Mouse (Mus musculus) MEL (cell line): ENCODE data around the gene Trdn.

Experiments used
- CTCF ChIP-seq, 3 experiments: IDR thresholded peaks in 2 of 3; conservative IDR thresholded peaks in 1 of 3; 2 replicates each; pipeline ENCODE4 v1.5.1; 2011 to 2012; ENCODE audit warnings: low read length in 3 of 3, low read depth in 2 of 3, mild to moderate bottlenecking in 2 of 3, improper control_type of control experiment in 1 of 3, inconsistent platforms in 1 of 3, mixed read lengths in 1 of 3, moderate library complexity in 1 of 3; ENCODE audit not compliant: control insufficient read depth in 1 of 3, insufficient read depth in 1 of 3, poor library complexity in 1 of 3, severe bottlenecking in 1 of 3
- EP300 ChIP-seq, 2 experiments: IDR thresholded peaks; 2 replicates each; pipeline ENCODE4 v1.6.1; 2011; ENCODE audit warnings: improper control_type of control experiment in 2 of 2, low read length in 2 of 2, low read depth in 1 of 2, mild to moderate bottlenecking in 1 of 2
- ETS1 ChIP-seq: IDR thresholded peaks from 2 replicates; pipeline ENCODE4 v1.6.1; 2012; ENCODE audit warnings: low read depth, mild to moderate bottlenecking, inconsistent platforms, low read length, improper control_type of control experiment, moderate library complexity
- GATA1 ChIP-seq: IDR thresholded peaks from 2 replicates; pipeline ENCODE4 v1.6.1; 2011; ENCODE audit warnings: low read depth, low read length, improper control_type of control experiment
- JUND ChIP-seq: IDR thresholded peaks from 2 replicates; pipeline ENCODE4 v1.6.1; 2011; ENCODE audit warnings: low read depth, mild to moderate bottlenecking, improper control_type of control experiment, low read length
- MAX ChIP-seq: IDR thresholded peaks from 2 replicates; pipeline ENCODE4 v1.6.1; 2011; ENCODE audit warnings: low read length, improper control_type of control experiment
- MXI1 ChIP-seq: IDR thresholded peaks from 2 replicates; pipeline ENCODE4 v1.6.1; 2011; ENCODE audit warnings: mild to moderate bottlenecking, low read depth, low read length, improper control_type of control experiment
- NELFE ChIP-seq: IDR thresholded peaks from 2 replicates; pipeline ENCODE4 v1.6.1; 2011; ENCODE audit warnings: low read depth, low read length, improper control_type of control experiment
- POLR2A ChIP-seq, 2 experiments: IDR thresholded peaks; 2 replicates each; pipeline ENCODE4 v1.6.1; 2011 to 2012; ENCODE audit warnings: low read length in 2 of 2, mild to moderate bottlenecking in 2 of 2, control low read depth in 1 of 2, improper control_type of control experiment in 1 of 2, low read depth in 1 of 2, moderate library complexity in 1 of 2; ENCODE audit not compliant: control insufficient read depth in 1 of 2, insufficient read depth in 1 of 2, poor library complexity in 1 of 2
- SMC3 ChIP-seq: IDR thresholded peaks from 2 replicates; pipeline ENCODE4 v1.6.1; 2011; ENCODE audit warnings: low read depth, low read length, improper control_type of control experiment
- USF1 ChIP-seq: IDR thresholded peaks from 2 replicates; pipeline ENCODE4 v1.6.1; 2014; ENCODE audit warnings: low read depth, mild to moderate bottlenecking, inconsistent platforms, low read length, improper control_type of control experiment, moderate library complexity
- ZMIZ1 ChIP-seq: IDR thresholded peaks from 2 replicates; pipeline ENCODE4 v1.6.1; 2012; ENCODE audit warnings: low read depth, mild to moderate bottlenecking, inconsistent platforms, low read length, improper control_type of control experiment, moderate library complexity

DNA sequence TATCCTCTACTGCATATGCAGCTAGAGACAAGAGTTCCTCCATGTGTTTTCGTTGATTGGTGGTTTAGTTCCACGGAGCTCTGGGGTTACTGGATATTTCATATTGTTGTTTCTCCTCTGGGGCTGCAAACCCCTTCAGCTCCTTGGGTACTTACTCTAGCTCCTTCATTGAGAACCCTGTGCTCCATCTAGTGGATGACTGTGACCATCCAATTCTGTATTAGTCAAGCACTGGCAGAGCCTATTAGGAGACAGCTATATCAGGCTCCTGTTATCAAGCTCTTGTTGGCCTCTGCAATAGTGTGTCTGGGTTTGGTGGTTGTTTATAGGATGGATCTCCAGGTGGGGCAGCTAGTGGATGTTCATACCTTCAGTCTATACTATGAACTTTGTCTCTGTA lies 290.2 kb downstream of the Trdn start:
- TF ChIP-seq CTCF (IDR thresholded peaks at IDR 0.05 in 2 of 3, conservative IDR thresholded peaks at IDR 0.05 in 1 of 3; ENCODE audit: control insufficient read depth in 1 of 3, insufficient read depth in 1 of 3, low read depth in 2 of 3, low read length in 3 of 3, poor library complexity in 1 of 3, severe bottlenecking in 1 of 3) (no peak), ZMIZ1 (no peak), MAX (no peak), ETS1 (no peak), POLR2A (IDR thresholded peaks at IDR 0.05; ENCODE audit: control insufficient read depth in 1 of 2, insufficient read depth in 1 of 2, low read depth in 1 of 2, low read length in 2 of 2, poor library complexity in 1 of 2) (no peak), JUND (no peak), GATA1 (no peak), USF1 (no peak), EP300 (IDR thresholded peaks at IDR 0.05; ENCODE audit: low read depth in 1 of 2, low read length in 2 of 2) (no peak), NELFE (no peak), SMC3 (no peak), MXI1 (no peak)
